Mouse (Mus musculus): ENCODE measurements around the gene Mat2a. TPM values are rescaled to one million over a fixed set of nuclear protein-coding genes. Genes with fewer than 3 reads are reported as not detected.

Gene Mat2a
- total and polyA plus RNA-seq, 3 experiments, result 319 to 3,179 (median 357) TPM

DNA sequence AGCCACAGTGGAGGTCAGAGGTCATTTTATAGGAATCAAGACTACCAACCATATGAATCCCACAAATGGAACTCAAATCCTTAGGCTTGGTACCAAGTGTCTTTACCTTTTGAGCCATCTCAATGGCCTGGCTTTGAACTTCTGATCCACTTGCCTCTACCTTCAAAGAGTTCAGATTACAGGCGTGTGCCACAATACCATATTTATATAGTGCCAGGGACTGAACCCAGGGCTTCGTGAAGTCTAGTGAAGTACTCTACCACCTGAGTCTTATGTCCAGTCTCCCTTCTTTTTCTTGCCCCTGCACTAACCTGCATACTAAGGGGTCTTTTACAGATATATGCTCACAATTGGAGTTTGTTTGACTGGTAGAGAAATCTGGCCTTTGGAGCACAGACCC is 52.8 kb downstream of the Mat2a start:
- TF ChIP-seq NELFE (IDR thresholded peaks at IDR 0.05; ENCODE audit: low read depth, low read length) (no peak), ZMIZ1 (IDR thresholded peaks at IDR 0.05; ENCODE audit: low read depth, low read length) (no peak), EP300 (IDR thresholded peaks at IDR 0.05; ENCODE audit: low read depth in 1 of 2, low read length in 2 of 2) (no peak), GATA1 (IDR thresholded peaks at IDR 0.05; ENCODE audit: low read depth, low read length) (no peak), USF2 (IDR thresholded peaks at IDR 0.05; ENCODE audit: borderline replicate concordance in 1 of 2, insufficient read depth in 1 of 2, low read depth in 1 of 2, low read length in 2 of 2) (no peak), POLR2AphosphoS2 (IDR thresholded peaks at IDR 0.05; ENCODE audit: low read length) (no peak), MYC (IDR thresholded peaks at IDR 0.05; ENCODE audit: low read depth, low read length) (no peak), NRF1 (IDR thresholded peaks at IDR 0.05; ENCODE audit: insufficient read depth, low read depth, low read length, poor library complexity, severe bottlenecking) (no peak), TBP (IDR thresholded peaks at IDR 0.05; ENCODE audit: low read depth, low read length) (0 out of 2 replicates have a peak, but pooled peaks have one; percentile 2), POLR2AphosphoS5 (IDR thresholded peaks at IDR 0.05; ENCODE audit: borderline replicate concordance, low read depth, low read length) (0 out of 2 replicates have a peak, but pooled peaks have one; percentile 61), ELF1 (IDR thresholded peaks at IDR 0.05; ENCODE audit: low read depth, low read length) (no peak), E2F4 (IDR thresholded peaks at IDR 0.05; ENCODE audit: borderline replicate concordance, low read depth, low read length) (no peak), ZKSCAN1 (IDR thresholded peaks at IDR 0.05; ENCODE audit: low read depth, low read length) (no peak)
- H3K79me2 ChIP-seq (ENCODE audit: control insufficient read depth, insufficient read depth, low read length, poor library complexity), result peaks cover 61% of the 10 kb centered on the region
- H3K27me3 ChIP-seq (ENCODE audit: control insufficient read depth in 1 of 2, insufficient read depth in 2 of 2, low read length in 2 of 2), result no peaks in the 10 kb centered on the region
- no peak overlapping the region for H3K4me3 ChIP-seq (ENCODE audit: control insufficient read depth in 1 of 2, insufficient read depth in 1 of 2, low read depth in 2 of 2, low read length in 2 of 2)
- H3K4me1 ChIP-seq (ENCODE audit: control insufficient read depth in 1 of 2, insufficient read depth in 2 of 2, low read length in 2 of 2), result peaks cover 15 to 57% of the 10 kb centered on the region in 2 experiments
- H3K9ac ChIP-seq (ENCODE audit: control insufficient read depth, low read depth, low read length, poor library complexity, severe bottlenecking), result peak overlapping the region; percentile 26; the same call in 1 of the 2 replicates
- H3K36me3 ChIP-seq (ENCODE audit: control insufficient read depth in 1 of 2, insufficient read depth in 2 of 2, low read length in 2 of 2), result peaks cover 2 to 62% of the 10 kb centered on the region in 2 experiments; a peak in 3 of 4 replicates
- H3K27ac ChIP-seq (ENCODE audit: control insufficient read depth, low read depth, low read length), result peak overlapping the region; percentile 99
- H3K9me3 ChIP-seq (replicated peaks; ENCODE audit: insufficient read depth, low read length), result no peaks in the 10 kb centered on the region
- DNase-seq (ENCODE audit: low read depth, low spot score), result peak; percentile 67

DNA sequence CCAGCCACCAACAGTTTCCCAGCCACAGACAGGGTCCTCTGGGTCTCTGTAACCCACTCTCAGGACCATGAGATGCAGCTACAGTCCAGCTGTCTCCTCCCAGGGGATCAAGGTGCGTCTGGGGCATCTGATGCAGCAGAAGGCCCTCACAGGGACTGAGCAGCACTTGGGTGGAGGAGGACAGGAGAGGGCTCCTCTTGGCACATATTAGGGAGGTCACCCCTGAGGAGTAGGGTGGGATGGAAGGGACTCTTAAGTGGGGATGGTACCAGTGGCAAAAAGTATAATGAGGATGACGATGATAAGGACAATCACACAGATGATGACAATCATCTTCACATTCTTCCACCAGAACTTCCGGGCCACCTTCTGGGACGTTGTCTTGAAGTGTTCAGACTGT is 54.1 kb downstream of the Mat2a start:
- Histone ChIP-seq H3K9me3 (replicated peaks; ENCODE audit: insufficient read depth, low read length) (no peaks in the 10 kb centered on the region), H3K9ac (ENCODE audit: control insufficient read depth, low read depth, low read length, poor library complexity, severe bottlenecking) (peak overlapping the region; percentile 78), H3K79me2 (ENCODE audit: control insufficient read depth, insufficient read depth, low read length, poor library complexity) (peaks cover 60% of the 10 kb centered on the region), H3K4me3 (ENCODE audit: control insufficient read depth in 1 of 2, insufficient read depth in 1 of 2, low read depth in 2 of 2, low read length in 2 of 2) (peak overlapping the region; percentile 49 to 51), H3K27ac (ENCODE audit: control insufficient read depth, low read depth, low read length) (peak overlapping the region; percentile 99), H3K36me3 (ENCODE audit: control insufficient read depth in 1 of 2, insufficient read depth in 2 of 2, low read length in 2 of 2) (peaks cover 2 to 66% of the 10 kb centered on the region in 2 experiments; a peak in 3 of 4 replicates), H3K4me1 (ENCODE audit: control insufficient read depth in 1 of 2, insufficient read depth in 2 of 2, low read length in 2 of 2) (peaks cover 15 to 64% of the 10 kb centered on the region in 2 experiments), H3K27me3 (ENCODE audit: control insufficient read depth in 1 of 2, insufficient read depth in 2 of 2, low read length in 2 of 2) (no peaks in the 10 kb centered on the region)
- peak; percentile 80 for DNase-seq (ENCODE audit: low read depth, low spot score)
- TF ChIP-seq GATA1 (IDR thresholded peaks at IDR 0.05; ENCODE audit: low read depth, low read length) (peak; percentile 36; the same call in 1 of the 2 replicates), POLR2AphosphoS5 (IDR thresholded peaks at IDR 0.05; ENCODE audit: borderline replicate concordance, low read depth, low read length) (0 out of 2 replicates have a peak, but pooled peaks have one; percentile 43), TBP (IDR thresholded peaks at IDR 0.05; ENCODE audit: low read depth, low read length) (peak; percentile 49; the same call in 1 of the 2 replicates), USF1 (IDR thresholded peaks at IDR 0.05; ENCODE audit: low read depth, low read length) (no peak), POLR2A (IDR thresholded peaks at IDR 0.05; ENCODE audit: control insufficient read depth in 1 of 2, insufficient read depth in 1 of 2, low read depth in 1 of 2, low read length in 2 of 2, poor library complexity in 1 of 2) (peak; percentile 33 to 71; a peak in 2 of 4 replicates)

Data from MEL (cell line).